Comparison of ENCODE assay signal across 1 mouse cellular context in the genomic region with DNA sequence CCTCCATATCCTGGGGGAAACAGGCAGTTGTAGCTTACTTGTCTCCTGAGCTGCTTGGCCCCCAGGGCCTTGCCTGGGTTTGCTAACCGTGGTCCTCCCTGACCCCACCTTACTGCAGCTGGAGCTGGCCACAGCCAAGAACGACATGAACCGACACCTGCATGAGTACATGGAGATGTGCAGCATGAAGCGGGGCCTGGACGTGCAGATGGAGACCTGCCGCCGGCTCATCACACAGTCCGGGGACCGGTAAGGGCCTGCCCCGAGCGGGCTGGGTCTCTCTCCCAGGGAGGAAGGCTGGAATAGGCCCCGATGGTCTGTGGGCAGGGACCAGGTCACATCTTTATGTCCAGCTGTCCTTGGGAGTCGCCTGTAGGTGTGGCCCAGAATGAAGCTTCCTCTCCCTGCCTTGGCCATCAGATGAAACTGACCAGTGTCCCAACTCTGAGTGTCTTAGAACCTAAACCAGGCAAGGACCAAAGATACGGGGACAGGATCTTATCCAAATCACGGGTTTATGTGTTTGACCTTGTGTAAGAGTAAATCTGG.
TF ChIP-seq lines count a peak whose summit lies in the region.

No protein-coding gene starts in this region.

TF ChIP-seq in ES-E14, 5 proteins besides CTCF, POLR2A, EP300 and RAD21:
- TF ChIP-seq MAFK (IDR thresholded peaks at IDR 0.05; ENCODE audit: insufficient read depth, low read depth, low read length), result no peak
- no peak for TF ChIP-seq ZC3H11A (IDR thresholded peaks at IDR 0.05; ENCODE audit: borderline replicate concordance, low read depth, low read length)
- no peak for TF ChIP-seq ZNF384 (IDR thresholded peaks at IDR 0.05; ENCODE audit: low read depth, low read length)
- no peak for TF ChIP-seq HCFC1 (IDR thresholded peaks at IDR 0.05; ENCODE audit: borderline replicate concordance, insufficient read depth, low read length)
- no peak for TF ChIP-seq CHD2 (IDR thresholded peaks at IDR 0.05; ENCODE audit: low read depth, low read length)
TF ChIP-seq in ES-E14: peak in this region for 0.
